Mouse (Mus musculus) stomach, embryonic 15.5 days (tissue): Measurements from ENCODE around the gene Dot1l. TPM values are rescaled to one million over a fixed set of nuclear protein-coding genes. Genes with fewer than 3 reads are reported as not detected.
"Not testable (repeated sequence)": the region's sequence is repeated elsewhere in the genome, so short reads cannot be mapped to it uniquely, and the experiment has no call there.

ENCODE experiments used
- ATAC-seq: fragments of 200-750 bp; cut with Nextera tagmentation; 2 replicates; pipeline ENCODE4 v1.8.0; 2017; ENCODE audit warnings: low read depth, moderate number of reproducible peaks, moderate TSS enrichment; ENCODE audit not compliant: insufficient read depth, low FRiP score
- H3K27ac ChIP-seq: fragments of 300-500 bp; sonication (generic); 2 replicates; pipeline ENCODE4 v1.5.1; 2015; ENCODE audit warnings: mild to moderate bottlenecking, inconsistent platforms
- H3K27me3 ChIP-seq: fragments of 300-500 bp; sonication (generic); replicated peaks from 2 replicates; pipeline ENCODE4 v1.6.1; 2015; ENCODE audit warnings: inconsistent platforms
- H3K36me3 ChIP-seq: fragments of 300-500 bp; sonication (generic); 2 replicates; pipeline ENCODE4 v1.6.1; 2015; ENCODE audit warnings: inconsistent platforms
- H3K4me1 ChIP-seq: fragments of 300-500 bp; sonication (generic); 2 replicates; pipeline ENCODE4 v1.6.1; 2015; ENCODE audit warnings: inconsistent platforms
- H3K4me2 ChIP-seq: fragments of 300-500 bp; sonication (generic); 2 replicates; pipeline ENCODE4 v1.6.1; 2015; ENCODE audit warnings: mild to moderate bottlenecking, inconsistent platforms
- H3K4me3 ChIP-seq: fragments of 300-500 bp; sonication (generic); replicated peaks from 2 replicates; pipeline ENCODE4 v1.5.1; 2015; ENCODE audit warnings: inconsistent platforms
- H3K9ac ChIP-seq: fragments of 300-500 bp; sonication (generic); 2 replicates; pipeline ENCODE4 v1.6.1; 2015; ENCODE audit warnings: inconsistent platforms
- H3K9me3 ChIP-seq: fragments of 300-500 bp; sonication (generic); 2 replicates; pipeline ENCODE4 v1.6.1; 2016; ENCODE audit warnings: inconsistent platforms
- WGBS: fragments of 180-500 bp; shearing (Covaris S2); methylation state at CpG from one replicate; pipeline ENCODE4 v1.1.7; 2015; 5-methylcytosine and 5-hydroxymethylcytosine counted together
- polyA plus RNA-seq: library from polyadenylated mRNA; unstranded; fragments of >200 nt; fragmentation: Nextera tagmentation; extraction: Ambion mirVana; gene quantifications from 2 replicates; pipeline ENCODE4 v1.2.1, GENCODE M21; 2015

Gene Dot1l
- polyA plus RNA-seq, 1 experiment from 2014 or later, result 17.4 TPM

- H3K9me3 ChIP-seq, ATAC-seq, H3K9ac ChIP-seq, H3K27ac ChIP-seq, H3K4me2 ChIP-seq, H3K36me3 ChIP-seq, H3K4me3 ChIP-seq, H3K27me3 ChIP-seq, H3K4me1 ChIP-seq: not testable (repeated sequence)
- 83% methylated on average over 7 of the region's 7 CpGs for WGBS
Observed at GRCm38 (mm10) chr10:80817955-80818354, 62.9 kb downstream of the Dot1l start.

DNA sequence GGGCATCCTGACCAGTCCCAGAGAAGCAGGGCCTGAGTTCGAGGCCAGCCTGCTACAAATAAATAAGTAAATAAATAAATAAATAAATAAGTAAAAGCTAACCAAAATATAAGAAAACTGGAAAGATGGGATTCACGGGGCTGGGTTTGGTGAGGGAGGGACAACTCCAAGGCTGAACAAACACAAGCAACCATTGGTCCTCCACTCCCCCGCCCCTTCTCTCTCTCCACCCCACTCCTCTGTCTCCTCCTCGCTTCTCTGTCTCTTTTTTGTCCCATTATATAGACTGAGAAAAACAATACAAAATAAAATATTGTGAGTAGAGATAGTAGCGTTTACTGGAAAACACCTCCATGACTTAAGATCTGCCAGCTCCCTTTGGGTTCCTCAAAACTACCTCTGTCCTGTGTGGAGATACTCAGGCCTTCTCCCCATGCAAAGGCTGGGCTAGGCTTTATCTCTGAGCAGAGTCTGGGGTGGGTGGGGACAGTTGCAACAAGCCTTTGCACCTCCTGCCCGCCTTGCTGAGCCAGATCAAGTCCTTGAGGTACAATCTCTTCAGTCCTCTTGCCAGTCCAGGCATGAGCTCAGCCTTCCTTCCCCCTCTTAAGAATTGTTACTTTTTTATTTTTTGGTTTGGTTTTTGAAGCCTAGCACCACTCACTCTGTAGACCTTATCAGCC lies 63.7 kb downstream of the Dot1l start:
- H3K4me2 ChIP-seq, result no peak overlapping the region
- peak; percentile 86 for ATAC-seq
- no peaks in the 10 kb centered on the region for H3K4me1 ChIP-seq
- no peaks in the 10 kb centered on the region for H3K9me3 ChIP-seq
- H3K27me3 ChIP-seq, result no peaks in the 10 kb centered on the region
- peak overlapping the region; percentile 42; the same call in 1 of the 2 replicates for H3K27ac ChIP-seq
- no peaks in the 10 kb centered on the region for H3K36me3 ChIP-seq
- H3K4me3 ChIP-seq, result no peak overlapping the region
- WGBS, result 47% methylated on average over 6 of the region's 6 CpGs
- H3K9ac ChIP-seq, result no peak overlapping the region

DNA sequence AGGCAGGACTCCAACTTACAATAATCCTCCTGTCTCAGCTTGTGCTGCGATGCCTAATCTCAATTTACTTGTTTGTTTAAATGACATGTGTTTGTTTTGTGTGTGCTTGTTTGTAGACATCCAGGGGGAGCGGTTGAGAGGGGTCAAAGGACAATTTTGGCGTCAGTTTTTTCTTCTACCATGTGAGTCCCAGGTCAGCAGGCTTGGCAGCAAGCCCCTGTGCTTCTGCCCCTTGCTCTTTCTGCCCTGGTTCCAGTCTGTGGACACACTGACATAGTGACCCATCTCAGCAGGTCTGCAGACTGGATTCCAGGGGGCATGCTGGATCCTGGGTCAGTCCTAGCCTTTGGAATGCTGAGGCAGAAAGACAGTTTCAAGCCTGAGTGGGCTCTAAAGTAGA lies 64.4 kb downstream of the Dot1l start:
- Histone ChIP-seq H3K27ac (peak overlapping the region; percentile 42; the same call in 1 of the 2 replicates), H3K4me1 (no peaks in the 10 kb centered on the region), H3K4me2 (no peak overlapping the region), H3K4me3 (no peak overlapping the region), H3K9ac (no peak overlapping the region), H3K9me3 (no peaks in the 10 kb centered on the region), H3K36me3 (no peaks in the 10 kb centered on the region), H3K27me3 (no peaks in the 10 kb centered on the region)
- no peak for ATAC-seq
- 25% methylated on average over 3 of the region's 3 CpGs for WGBS

DNA sequence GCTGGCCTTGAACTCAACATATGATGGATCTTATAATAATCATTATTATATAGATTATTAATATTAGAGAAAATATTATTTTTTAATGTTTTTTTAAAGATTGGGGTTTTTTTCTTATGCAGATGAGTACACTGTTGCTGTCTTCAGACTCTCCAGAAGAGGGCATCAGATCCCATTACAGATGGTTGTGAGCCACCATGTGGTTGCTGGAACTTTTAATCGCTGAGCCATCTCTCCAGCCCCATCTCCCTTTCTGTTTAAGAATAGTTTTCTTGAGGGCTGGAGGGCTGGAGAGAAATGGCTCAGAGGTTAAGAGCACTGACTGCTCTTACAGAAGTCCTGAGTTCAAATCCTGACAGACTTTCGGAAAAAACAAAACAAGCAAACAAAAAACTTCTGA lies 67.0 kb downstream of the Dot1l start:
- no peak for ATAC-seq
- Histone ChIP-seq H3K9me3 (no peaks in the 10 kb centered on the region), H3K4me1 (no peaks in the 10 kb centered on the region), H3K27ac (no peak overlapping the region), H3K4me3 (no peak overlapping the region), H3K36me3 (no peaks in the 10 kb centered on the region), H3K27me3 (no peaks in the 10 kb centered on the region), H3K4me2 (no peak overlapping the region), H3K9ac (no peak overlapping the region)
- WGBS, result 44% methylated on average over 2 of the region's 2 CpGs

DNA sequence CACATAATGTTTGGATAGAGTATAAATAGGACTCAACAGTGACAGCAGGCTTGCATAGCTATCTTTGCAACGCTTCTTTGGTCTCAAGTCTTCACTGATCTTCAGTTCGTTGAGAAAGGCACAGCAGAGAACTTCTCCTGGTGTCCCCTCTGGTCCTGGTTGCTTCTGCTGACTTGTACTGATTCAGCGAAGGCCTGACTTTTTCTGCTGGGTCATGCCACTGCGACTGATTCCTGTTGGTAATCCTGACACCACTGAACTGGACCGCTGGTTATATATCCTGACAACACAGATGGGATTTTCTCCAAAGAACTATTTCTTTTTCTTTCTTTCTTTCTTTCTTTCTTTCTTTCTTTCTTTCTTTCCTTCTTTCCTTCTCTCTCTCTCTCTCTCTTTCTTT lies 67.5 kb downstream of the Dot1l start:
- no peaks in the 10 kb centered on the region for H3K9me3 ChIP-seq
- H3K4me3 ChIP-seq, result no peak overlapping the region
- no peak for ATAC-seq
- H3K9ac ChIP-seq, result no peak overlapping the region
- no peaks in the 10 kb centered on the region for H3K36me3 ChIP-seq
- WGBS, result 87% methylated on average over 5 of the region's 5 CpGs
- no peak overlapping the region for H3K27ac ChIP-seq
- no peaks in the 10 kb centered on the region for H3K27me3 ChIP-seq
- H3K4me2 ChIP-seq, result no peak overlapping the region
- peaks cover under 1% of the 10 kb centered on the region for H3K4me1 ChIP-seq

DNA sequence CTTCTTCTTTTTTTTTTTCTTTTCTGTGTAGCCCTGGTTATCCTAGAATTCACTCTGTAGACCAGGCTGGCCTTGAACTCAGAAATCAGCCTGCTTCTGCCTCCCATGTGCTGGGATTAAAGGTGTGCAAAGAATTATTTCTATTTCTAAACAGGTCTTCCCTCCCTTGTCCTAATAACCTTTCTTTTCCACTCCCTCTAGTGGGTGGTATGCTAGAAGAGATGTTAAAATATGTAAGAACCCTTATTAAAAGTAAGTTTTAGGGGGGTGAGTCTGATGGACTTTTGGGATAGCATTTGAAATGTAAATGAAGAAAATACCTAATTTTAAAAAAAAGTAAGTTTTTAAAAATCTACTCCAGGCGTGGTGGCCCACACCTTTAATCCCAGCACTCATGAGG lies 68.3 kb downstream of the Dot1l start:
- peaks cover 9% of the 10 kb centered on the region for H3K4me1 ChIP-seq
- H3K9me3 ChIP-seq, result no peaks in the 10 kb centered on the region
- ATAC-seq, result no peak
- H3K27me3 ChIP-seq, result no peaks in the 10 kb centered on the region
- H3K9ac ChIP-seq, result no peak overlapping the region
- H3K4me2 ChIP-seq, result no peak overlapping the region
- H3K36me3 ChIP-seq, result no peaks in the 10 kb centered on the region
- no peak overlapping the region for H3K27ac ChIP-seq
- H3K4me3 ChIP-seq, result no peak overlapping the region
- 84% methylated on average over 1 of the region's 1 CpGs for WGBS

GRCm38 (mm10) chr10:80823847-80824643 lies 69.0 kb downstream of the Dot1l start:
- Histone ChIP-seq H3K4me3 (no peak overlapping the region), H3K9ac (no peak overlapping the region), H3K4me1 (peaks cover 12% of the 10 kb centered on the region), H3K36me3 (no peaks in the 10 kb centered on the region), H3K27me3 (no peaks in the 10 kb centered on the region), H3K4me2 (no peak overlapping the region), H3K9me3 (no peaks in the 10 kb centered on the region), H3K27ac (no peak overlapping the region; the same call in 1 of the 2 replicates)
- no peak for ATAC-seq
- 53% methylated on average over 8 of the region's 8 CpGs for WGBS

DNA sequence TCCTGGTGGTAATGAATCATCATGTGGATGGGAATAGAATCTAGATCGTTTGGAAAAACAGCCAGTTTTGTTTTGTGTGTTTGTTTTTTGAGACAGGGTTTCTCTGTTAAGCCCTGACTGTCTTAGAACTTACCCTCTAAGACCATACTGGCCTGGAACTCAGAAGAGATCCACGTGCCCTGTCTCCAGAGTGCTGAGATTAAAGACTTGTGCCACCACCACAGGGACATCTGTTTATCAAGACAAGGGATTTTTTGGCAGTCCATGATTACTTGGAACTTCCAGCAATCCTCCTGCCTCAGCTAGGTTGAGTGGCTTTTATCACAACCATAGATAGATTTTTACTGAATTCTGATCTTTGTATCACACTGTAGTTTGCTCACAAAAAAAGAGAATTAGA lies 69.8 kb downstream of the Dot1l start:
- WGBS, result 73% methylated on average over 2 of the region's 2 CpGs
- Histone ChIP-seq H3K27me3 (no peaks in the 10 kb centered on the region), H3K9me3 (no peaks in the 10 kb centered on the region), H3K27ac (no peak overlapping the region), H3K4me3 (no peak overlapping the region), H3K4me2 (no peak overlapping the region), H3K9ac (no peak overlapping the region), H3K4me1 (peaks cover 19% of the 10 kb centered on the region), H3K36me3 (peaks cover 8% of the 10 kb centered on the region)
- ATAC-seq, result no peak

DNA sequence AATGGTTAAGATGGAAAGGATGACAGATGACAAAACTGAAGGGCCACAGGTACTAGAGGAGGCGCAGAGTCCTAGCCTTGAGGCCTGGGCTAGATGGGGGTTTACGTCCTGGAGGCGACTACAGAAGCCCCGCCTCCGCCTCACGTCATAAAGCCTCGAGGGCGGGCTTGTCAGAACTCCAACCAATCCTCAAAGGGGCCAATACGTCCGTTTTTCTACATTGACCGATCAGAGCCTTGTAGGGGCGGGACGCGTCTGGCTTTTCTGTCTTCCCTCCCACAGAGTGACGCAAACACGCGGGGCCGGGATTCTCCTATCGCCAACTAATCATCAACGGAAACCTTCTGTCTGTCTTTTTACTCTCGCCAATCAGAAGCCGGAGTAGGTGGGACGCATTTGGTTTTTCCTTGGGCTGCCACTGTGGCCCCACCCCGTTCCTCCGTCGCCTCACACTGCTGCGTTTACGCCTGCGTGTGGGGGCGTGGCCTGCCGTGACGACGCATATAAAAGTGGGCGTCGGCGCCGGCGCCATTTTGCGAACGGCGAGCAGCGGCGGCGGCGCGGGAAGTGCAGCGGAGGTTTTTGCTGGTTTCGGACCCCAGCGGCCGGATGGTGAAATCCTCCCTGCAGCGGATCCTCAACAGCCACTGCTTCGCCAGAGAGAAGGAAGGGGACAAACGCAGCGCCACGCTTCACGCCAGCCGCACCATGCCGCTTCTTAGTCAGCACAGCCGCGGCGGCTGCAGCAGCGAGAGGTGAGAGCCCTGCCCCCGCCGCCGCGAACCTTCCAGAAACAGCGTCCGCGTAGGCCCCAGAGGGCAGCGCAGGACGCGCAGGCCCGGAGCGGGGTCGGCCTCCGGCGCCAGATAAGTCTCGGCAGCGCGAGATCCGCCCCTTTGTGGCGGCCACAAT lies 71.4 kb downstream of the Dot1l start, which contains the start of gene Oaz1:
Oaz1 (plus strand) TSS at position 506 of the 912 bp plus-strand sequence.
- peak within 1 kb of the TSS; percentile 94 for H3K4me2 ChIP-seq
- H3K4me3 ChIP-seq, result peak within 1 kb of the TSS; percentile 74
- peak; percentile 97 for ATAC-seq
- under 1% methylated on average over 81 of the region's 82 CpGs for WGBS
- H3K9me3 ChIP-seq, result no peaks in the 10 kb centered on the region
- no peaks in the 10 kb centered on the region for H3K27me3 ChIP-seq
- peaks cover 15% of the 10 kb centered on the region for H3K36me3 ChIP-seq
- H3K27ac ChIP-seq, result peak within 1 kb of the TSS; percentile 93
- H3K9ac ChIP-seq, result peak within 1 kb of the TSS; percentile 96
- H3K4me1 ChIP-seq, result peaks cover 34% of the 10 kb centered on the region

DNA sequence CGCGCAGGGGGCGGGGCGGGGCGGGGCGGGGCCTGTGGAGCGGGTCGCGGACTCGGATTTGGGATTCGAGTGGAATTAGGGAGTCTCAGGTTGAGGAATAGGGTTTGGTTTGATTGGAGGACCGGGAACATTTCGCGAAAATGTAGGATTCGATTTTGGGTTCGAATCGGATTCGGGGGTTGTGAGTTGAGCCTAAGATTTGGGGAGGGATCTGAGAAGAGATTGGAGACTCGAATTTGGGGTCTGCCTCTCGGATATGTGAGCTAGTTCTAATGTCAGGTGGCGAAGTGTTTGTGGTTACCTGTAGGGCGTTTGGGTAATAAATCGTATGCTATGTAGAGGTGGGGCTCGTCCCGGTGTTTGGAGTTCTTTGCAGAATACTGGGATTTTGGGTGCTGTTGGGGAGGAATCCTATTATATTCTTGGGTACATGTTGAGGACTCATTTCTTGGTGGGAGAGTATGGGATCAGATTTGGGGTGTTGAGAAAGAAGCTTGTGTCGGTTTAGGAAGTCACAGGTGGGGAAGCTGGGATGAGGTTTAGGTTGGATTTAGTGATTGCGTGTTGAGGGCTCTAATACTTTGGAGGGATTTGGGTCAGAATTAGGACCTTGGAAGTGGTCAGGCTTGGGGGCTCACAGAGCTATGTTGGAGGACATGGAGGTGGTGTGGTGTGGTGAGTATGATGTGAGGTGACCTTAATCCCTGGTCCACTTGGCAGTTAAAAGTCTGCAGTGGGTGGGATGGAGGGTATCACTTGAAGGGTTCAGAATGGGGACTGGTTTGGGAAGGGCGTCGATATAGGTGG lies 72.3 kb downstream of the Dot1l start:
- Histone ChIP-seq H3K4me3 (peak overlapping the region; percentile 74), H3K27me3 (no peaks in the 10 kb centered on the region), H3K4me1 (peaks cover 34% of the 10 kb centered on the region), H3K27ac (peak overlapping the region; percentile 93; the same call in 1 of the 2 replicates), H3K9me3 (no peaks in the 10 kb centered on the region), H3K4me2 (peak overlapping the region; percentile 94), H3K9ac (peak overlapping the region; percentile 96), H3K36me3 (peaks cover 15% of the 10 kb centered on the region)
- 5% methylated on average over 29 of the region's 29 CpGs for WGBS
- no peak for ATAC-seq

GRCm38 (mm10) chr10:80827870-80828420 lies 72.9 kb downstream of the Dot1l start:
- peaks cover 37% of the 10 kb centered on the region for H3K4me1 ChIP-seq
- no peaks in the 10 kb centered on the region for H3K9me3 ChIP-seq
- no peak overlapping the region for H3K27ac ChIP-seq
- H3K27me3 ChIP-seq, result no peaks in the 10 kb centered on the region
- H3K4me3 ChIP-seq, result peak overlapping the region; percentile 74
- H3K36me3 ChIP-seq, result peaks cover 15% of the 10 kb centered on the region
- no peak for ATAC-seq
- peak overlapping the region; percentile 96; the same call in 1 of the 2 replicates for H3K9ac ChIP-seq
- peak overlapping the region; percentile 94 for H3K4me2 ChIP-seq
- 74% methylated on average over 10 of the region's 10 CpGs for WGBS
